Comparison of ENCODE assay signal across 8 mouse cellular contexts in the genomic region with DNA sequence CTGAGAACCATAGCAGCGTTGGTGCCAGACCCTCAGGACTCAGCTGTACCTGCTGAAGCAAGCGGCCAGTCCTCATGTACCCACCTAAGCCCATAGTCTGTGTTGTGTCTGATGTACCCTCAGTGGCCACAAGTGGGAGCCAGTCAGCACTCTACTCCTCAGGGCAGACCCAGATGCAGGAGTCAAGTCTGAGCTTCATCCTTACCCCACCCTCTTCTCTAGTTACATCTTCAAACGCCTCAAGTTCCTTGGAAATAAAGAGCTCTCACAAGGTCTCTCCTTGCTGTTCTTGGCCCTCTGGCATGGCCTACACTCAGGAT. TPM values are rescaled to one million over a fixed set of nuclear protein-coding genes. Genes with fewer than 3 reads are reported as not detected.
DNase-seq lines count a peak whose midpoint lies in the region; ATAC-seq and TF ChIP-seq lines count a peak whose summit lies in the region.

No protein-coding gene starts in this region.

- no peak overlapping the region for H3K4me2 ChIP-seq in intestine, embryonic 14.5 days (ENCODE audit: low read length)
- no peak overlapping the region for H3K4me2 ChIP-seq in midbrain, embryonic 12.5 days (replicated peaks)

- peaks cover 6% of the 10 kb centered on the region; the same call in 1 of the 2 replicates for H3K4me1 ChIP-seq in heart, adult 2 months (ENCODE audit: control insufficient read depth, insufficient read depth, low read length)
- H3K4me1 ChIP-seq in heart, embryonic 10.5 days, result peaks cover 14% of the 10 kb centered on the region; the same call in 1 of the 2 replicates
- no peaks in the 10 kb centered on the region for H3K4me1 ChIP-seq in intestine, embryonic 14.5 days (replicated peaks; ENCODE audit: control insufficient read depth, insufficient read depth, low read length)
- no peaks in the 10 kb centered on the region for H3K4me1 ChIP-seq in limb, embryonic 10.5 days
- H3K4me1 ChIP-seq in midbrain, embryonic 12.5 days, result no peaks in the 10 kb centered on the region

- ATAC-seq in intestine, embryonic 14.5 days (replicated peaks; ENCODE audit: low FRiP score, low TSS enrichment, low read depth), result peak; percentile 73
- ATAC-seq in midbrain, embryonic 12.5 days (ENCODE audit: low FRiP score, low read depth), result peak; percentile 55

- no peak overlapping the region for H3K9ac ChIP-seq in heart, adult 2 months (ENCODE audit: low read depth, low read length)
- no peak overlapping the region for H3K9ac ChIP-seq in intestine, embryonic 14.5 days (ENCODE audit: low read length)
- H3K9ac ChIP-seq in midbrain, embryonic 12.5 days (replicated peaks), result no peak overlapping the region

- TF ChIP-seq CTCF in heart, adult 2 months (IDR thresholded peaks at IDR 0.05), result peak; percentile 86

- peaks cover 2% of the 10 kb centered on the region for H3K36me3 ChIP-seq in heart, adult 2 months (ENCODE audit: control insufficient read depth, insufficient read depth, low read length)
- H3K36me3 ChIP-seq in heart, embryonic 10.5 days, result peaks cover 81% of the 10 kb centered on the region
- peaks cover 91% of the 10 kb centered on the region for H3K36me3 ChIP-seq in intestine, embryonic 14.5 days (ENCODE audit: control insufficient read depth, insufficient read depth, low read length)
- peaks cover 94% of the 10 kb centered on the region for H3K36me3 ChIP-seq in limb, embryonic 10.5 days
- H3K36me3 ChIP-seq in midbrain, embryonic 12.5 days, result peaks cover 87% of the 10 kb centered on the region

- no peaks in the 10 kb centered on the region for H3K79me2 ChIP-seq in heart, adult 2 months (replicated peaks; ENCODE audit: control insufficient read depth, insufficient read depth, low read length)

- peak; percentile 70 to 76 for DNase-seq in heart, adult 2 months
- DNase-seq in heart, embryonic 10.5 days (ENCODE audit: low spot score), result no peak
- DNase-seq in cerebellum, postnatal 14 days, result peak; percentile 84 to 88
- peak; percentile 61 to 82 for DNase-seq in frontal cortex, postnatal 36 days (ENCODE audit: low spot score in 2 of 2)
- peak; percentile 82 for DNase-seq in intestine, embryonic 14.5 days (ENCODE audit: low spot score)
- DNase-seq in limb, embryonic 10.5 days (ENCODE audit: low spot score), result peak; percentile 72
- peak; percentile 70 to 84 for DNase-seq in spleen, postnatal 10 days (ENCODE audit: low spot score in 2 of 2)

- 56% methylated on average over 3 of the region's 3 CpGs for whole genome bisulfite sequencing in heart, adult 2 months
- WGBS in heart, embryonic 10.5 days, result 51% methylated on average over 3 of the region's 3 CpGs
- WGBS in intestine, embryonic 14.5 days, result 43% methylated on average over 3 of the region's 3 CpGs
- WGBS in limb, embryonic 10.5 days, result 53% methylated on average over 3 of the region's 3 CpGs
- 55% methylated on average over 3 of the region's 3 CpGs for WGBS in midbrain, embryonic 12.5 days

- H3K27me3 ChIP-seq in heart, adult 2 months (ENCODE audit: control insufficient read depth, insufficient read depth, low read length), result no peaks in the 10 kb centered on the region
- H3K27me3 ChIP-seq in heart, embryonic 10.5 days (ENCODE audit: insufficient read depth, poor library complexity, severe bottlenecking), result no peaks in the 10 kb centered on the region
- H3K27me3 ChIP-seq in intestine, embryonic 14.5 days (replicated peaks; ENCODE audit: control insufficient read depth, insufficient read depth, low read length), result no peaks in the 10 kb centered on the region
- H3K27me3 ChIP-seq in limb, embryonic 10.5 days (ENCODE audit: low read depth, poor library complexity, severe bottlenecking), result no peaks in the 10 kb centered on the region
- no peaks in the 10 kb centered on the region for H3K27me3 ChIP-seq in midbrain, embryonic 12.5 days

- intact Hi-C loops in heart, adult 2 months (cut with DNase I), result loop anchor here (2.0 to 5.0 kb wide), 2 partner anchors 56 to 105 kb away; a partner anchor contains a TSS

- no peak overlapping the region for H3K4me3 ChIP-seq in heart, adult 2 months
- no peak overlapping the region for H3K4me3 ChIP-seq in heart, embryonic 10.5 days
- H3K4me3 ChIP-seq in intestine, embryonic 14.5 days (ENCODE audit: low read depth, low read length), result no peak overlapping the region
- H3K4me3 ChIP-seq in limb, embryonic 10.5 days, result no peak overlapping the region
- no peak overlapping the region for H3K4me3 ChIP-seq in midbrain, embryonic 12.5 days

- TF ChIP-seq EP300 in heart, adult 2 months (IDR thresholded peaks at IDR 0.05; ENCODE audit: insufficient read depth, low read depth, low read length), result 0 out of 2 replicates have a peak, but pooled peaks have one; percentile 36

- TF ChIP-seq POLR2A in heart, adult 2 months (IDR thresholded peaks at IDR 0.05; ENCODE audit: insufficient read depth, low read depth, low read length), result no peak

- H3K9me3 ChIP-seq in heart, embryonic 10.5 days, result no peaks in the 10 kb centered on the region
- H3K9me3 ChIP-seq in intestine, embryonic 14.5 days (ENCODE audit: control insufficient read depth, low read length), result no peaks in the 10 kb centered on the region
- H3K9me3 ChIP-seq in limb, embryonic 10.5 days (replicated peaks), result no peaks in the 10 kb centered on the region
- no peaks in the 10 kb centered on the region for H3K9me3 ChIP-seq in midbrain, embryonic 12.5 days

- no peak overlapping the region for H3K27ac ChIP-seq in heart, adult 2 months
- no peak overlapping the region for H3K27ac ChIP-seq in heart, embryonic 10.5 days
- H3K27ac ChIP-seq in intestine, embryonic 14.5 days (ENCODE audit: low read depth), result no peak overlapping the region
- H3K27ac ChIP-seq in limb, embryonic 10.5 days, result no peak overlapping the region
- no peak overlapping the region for H3K27ac ChIP-seq in midbrain, embryonic 12.5 days (replicated peaks)

RNA-seq across cellular contexts. Expression of a gene that starts 9.2 kb away (rescaled TPM):
- total RNA-seq in heart, adult 2 months (2021), result 10 to 100 TPM; 71.4 to 78.8 TPM
- polyA plus RNA-seq in heart, adult 2 months (2012; rRNA removed), result 51.8 and 79.0 TPM in 2 replicates
- polyA plus RNA-seq in heart, embryonic 10.5 days (2016; fragmentation: Nextera tagmentation; extraction: Ambion mirVana), result 162 and 216 TPM in 2 replicates
- 248 and 249 TPM in 2 replicates for polyA plus RNA-seq in intestine, embryonic 14.5 days (2014; fragmentation: Nextera tagmentation; extraction: Ambion mirVana)
- polyA plus RNA-seq in limb, embryonic 10.5 days (2016; fragmentation: Nextera tagmentation; extraction: Ambion mirVana), result 254 and 298 TPM in 2 replicates
- polyA plus RNA-seq in midbrain, embryonic 12.5 days (2016; fragmentation: Nextera tagmentation; extraction: Ambion mirVana), result 161 and 170 TPM in 2 replicates

RNA-seq across cellular contexts. Expression of a gene that starts 9.4 kb away (rescaled TPM):
- total RNA-seq in heart, adult 2 months (2021), result 100 to 1,000 TPM; 260 to 292 TPM
- 184 and 200 TPM in 2 replicates for polyA plus RNA-seq in heart, adult 2 months (2012; rRNA removed)
- 438 and 483 TPM in 2 replicates for polyA plus RNA-seq in heart, embryonic 10.5 days (2016; fragmentation: Nextera tagmentation; extraction: Ambion mirVana)
- 414 and 436 TPM in 2 replicates for polyA plus RNA-seq in intestine, embryonic 14.5 days (2014; fragmentation: Nextera tagmentation; extraction: Ambion mirVana)
- 501 and 622 TPM in 2 replicates for polyA plus RNA-seq in limb, embryonic 10.5 days (2016; fragmentation: Nextera tagmentation; extraction: Ambion mirVana)
- 308 and 315 TPM in 2 replicates for polyA plus RNA-seq in midbrain, embryonic 12.5 days (2016; fragmentation: Nextera tagmentation; extraction: Ambion mirVana)

RNA-seq across cellular contexts. Expression of a gene that starts 35.8 kb away (rescaled TPM):
- total RNA-seq in heart, adult 2 months (2021), result 1 to 10 TPM; 3.1 to 4.4 TPM
- 4.5 and 8.2 TPM in 2 replicates for polyA plus RNA-seq in heart, adult 2 months (2012; rRNA removed)
- polyA plus RNA-seq in heart, embryonic 10.5 days (2016; fragmentation: Nextera tagmentation; extraction: Ambion mirVana), result 5.9 and 8.6 TPM in 2 replicates
- polyA plus RNA-seq in intestine, embryonic 14.5 days (2014; fragmentation: Nextera tagmentation; extraction: Ambion mirVana), result 11.7 and 14.1 TPM in 2 replicates
- 6.2 and 7.6 TPM in 2 replicates for polyA plus RNA-seq in limb, embryonic 10.5 days (2016; fragmentation: Nextera tagmentation; extraction: Ambion mirVana)
- polyA plus RNA-seq in midbrain, embryonic 12.5 days (2016; fragmentation: Nextera tagmentation; extraction: Ambion mirVana), result 5.2 and 5.6 TPM in 2 replicates

RNA-seq across cellular contexts. Expression of a gene that starts 38.4 kb away (rescaled TPM):
- total RNA-seq in heart, adult 2 months (2021), result 100 to 1,000 TPM; 280 to 314 TPM
- 296 and 328 TPM in 2 replicates for polyA plus RNA-seq in heart, adult 2 months (2012; rRNA removed)
- 297 and 301 TPM in 2 replicates for polyA plus RNA-seq in heart, embryonic 10.5 days (2016; fragmentation: Nextera tagmentation; extraction: Ambion mirVana)
- polyA plus RNA-seq in intestine, embryonic 14.5 days (2014; fragmentation: Nextera tagmentation; extraction: Ambion mirVana), result 440 and 466 TPM in 2 replicates
- 384 and 460 TPM in 2 replicates for polyA plus RNA-seq in limb, embryonic 10.5 days (2016; fragmentation: Nextera tagmentation; extraction: Ambion mirVana)
- polyA plus RNA-seq in midbrain, embryonic 12.5 days (2016; fragmentation: Nextera tagmentation; extraction: Ambion mirVana), result 523 and 554 TPM in 2 replicates

RNA-seq across cellular contexts. Expression of a gene that starts 39.9 kb away (rescaled TPM):
- 10 to 100 TPM; 34.9 to 40.5 TPM for total RNA-seq in heart, adult 2 months (2021)
- polyA plus RNA-seq in heart, adult 2 months (2012; rRNA removed), result 73.4 and 116 TPM in 2 replicates
- 45.2 and 53.8 TPM in 2 replicates for polyA plus RNA-seq in heart, embryonic 10.5 days (2016; fragmentation: Nextera tagmentation; extraction: Ambion mirVana)
- 75.5 and 79.8 TPM in 2 replicates for polyA plus RNA-seq in intestine, embryonic 14.5 days (2014; fragmentation: Nextera tagmentation; extraction: Ambion mirVana)
- 37.3 and 45.7 TPM in 2 replicates for polyA plus RNA-seq in limb, embryonic 10.5 days (2016; fragmentation: Nextera tagmentation; extraction: Ambion mirVana)
- polyA plus RNA-seq in midbrain, embryonic 12.5 days (2016; fragmentation: Nextera tagmentation; extraction: Ambion mirVana), result 37.5 and 37.9 TPM in 2 replicates
